Mouse (Mus musculus) embryonic facial prominence, embryonic 15.5 days (tissue): ENCODE measurements at regions not wholly inside any gene's neighbourhood (a gene's known extent, or its start where the extent isn't known, plus 50 kb on each side); places are given as distances from the start of the nearest gene placed in this dataset.
A peak's percentile ranks its signal among the peaks of the same experiment; 100 is the strongest.
"Not testable (repeated sequence)": the region's sequence is repeated elsewhere in the genome, so short reads cannot be mapped to it uniquely, and the experiment has no call there.

Source experiments
- ATAC-seq: fragments of 200-750 bp; cut with Nextera tagmentation; 2 replicates; pipeline ENCODE4 v1.8.0; 2017; ENCODE audit warnings: low read depth, moderate TSS enrichment; ENCODE audit not compliant: insufficient number of reproducible peaks, low FRiP score, low TSS enrichment
- H3K27ac ChIP-seq: fragments of 300-500 bp; sonication (generic); replicated peaks from 2 replicates; pipeline ENCODE4 v1.5.1; 2015; ENCODE audit warnings: mild to moderate bottlenecking, inconsistent platforms
- H3K27me3 ChIP-seq: fragments of 300-500 bp; sonication (generic); 2 replicates; pipeline ENCODE4 v1.6.1; 2015; ENCODE audit warnings: inconsistent platforms
- H3K36me3 ChIP-seq: fragments of 300-500 bp; sonication (generic); 2 replicates; pipeline ENCODE4 v1.6.1; 2015; ENCODE audit warnings: mild to moderate bottlenecking, inconsistent platforms
- H3K4me1 ChIP-seq: fragments of 300-500 bp; sonication (generic); 2 replicates; pipeline ENCODE4 v1.6.1; 2015; ENCODE audit warnings: inconsistent platforms
- H3K4me2 ChIP-seq: fragments of 300-500 bp; sonication (generic); replicated peaks from 2 replicates; pipeline ENCODE4 v1.6.1; 2015; ENCODE audit warnings: mild to moderate bottlenecking, inconsistent platforms
- H3K4me3 ChIP-seq: fragments of 300-500 bp; sonication (generic); replicated peaks from 2 replicates; pipeline ENCODE4 v1.5.1; 2015; ENCODE audit warnings: mild to moderate bottlenecking, inconsistent platforms
- H3K9ac ChIP-seq: fragments of 300-500 bp; sonication (generic); 2 replicates; pipeline ENCODE4 v1.6.1; 2015; ENCODE audit warnings: inconsistent platforms
- H3K9me3 ChIP-seq: fragments of 300-500 bp; sonication (generic); replicated peaks from 2 replicates; pipeline ENCODE4 v1.6.1; 2016; ENCODE audit warnings: inconsistent platforms
- WGBS: fragments of 180-500 bp; shearing (Covaris S2); methylation state at CpG from one replicate; pipeline ENCODE4 v1.1.7; 2015; 5-methylcytosine and 5-hydroxymethylcytosine counted together

GRCm38 (mm10) chr9:9477145-9477544 lies 238.2 kb upstream of the Arhgap42 start:
- Histone ChIP-seq H3K9me3 (no peaks in the 10 kb centered on the region), H3K9ac (no peak overlapping the region), H3K4me1 (no peaks in the 10 kb centered on the region), H3K27ac (no peak overlapping the region), H3K4me3 (no peak overlapping the region), H3K4me2 (no peak overlapping the region), H3K27me3 (no peaks in the 10 kb centered on the region), H3K36me3 (no peaks in the 10 kb centered on the region)
- ATAC-seq: no peak

- Histone ChIP-seq H3K9ac (no peak overlapping the region), H3K36me3 (no peaks in the 10 kb centered on the region), H3K9me3 (no peaks in the 10 kb centered on the region), H3K4me3 (no peak overlapping the region), H3K27ac (no peak overlapping the region), H3K4me1 (no peaks in the 10 kb centered on the region), H3K27me3 (no peaks in the 10 kb centered on the region), H3K4me2 (no peak overlapping the region)
- no peak for ATAC-seq
- 53% methylated on average over 8 of the region's 8 CpGs for WGBS
Measured at GRCm38 (mm10) chr9:9475009-9475744, 236.3 kb upstream of the Arhgap42 start.

- WGBS: 95% methylated on average over 1 of the region's 1 CpGs
- no peaks in the 10 kb centered on the region for H3K27me3 ChIP-seq
Measured at GRCm38 (mm10) chr9:9444213-9444612, 205.3 kb upstream of the Arhgap42 start.

GRCm38 (mm10) chr9:9420326-9420725 lies 181.4 kb upstream of the Arhgap42 start:
- 74% methylated on average over 2 of the region's 2 CpGs for WGBS
- H3K9me3 ChIP-seq: no peaks in the 10 kb centered on the region

More at GRCm38 (mm10) chr9:9444213-9444612, 205.3 kb upstream of the Arhgap42 start:
- no peaks in the 10 kb centered on the region for H3K9me3 ChIP-seq
- no peaks in the 10 kb centered on the region for H3K36me3 ChIP-seq
- ATAC-seq: no peak
- H3K4me3 ChIP-seq: no peak overlapping the region
- no peak overlapping the region for H3K9ac ChIP-seq
- no peak overlapping the region for H3K27ac ChIP-seq
- H3K4me1 ChIP-seq: no peaks in the 10 kb centered on the region
- no peak overlapping the region for H3K4me2 ChIP-seq

GRCm38 (mm10) chr9:9412460-9413181 lies 173.7 kb upstream of the Arhgap42 start:
- H3K27me3 ChIP-seq: no peaks in the 10 kb centered on the region
- H3K36me3 ChIP-seq: no peaks in the 10 kb centered on the region
- H3K27ac ChIP-seq: no peak overlapping the region
- H3K4me2 ChIP-seq: no peak overlapping the region
- no peaks in the 10 kb centered on the region for H3K4me1 ChIP-seq
- 63% methylated on average over 3 of the region's 3 CpGs for WGBS
- H3K9me3 ChIP-seq: no peaks in the 10 kb centered on the region
- ATAC-seq: no peak
- H3K4me3 ChIP-seq: no peak overlapping the region
- no peak overlapping the region for H3K9ac ChIP-seq

More at GRCm38 (mm10) chr9:9420326-9420725, 181.4 kb upstream of the Arhgap42 start:
- no peak for ATAC-seq
- H3K36me3 ChIP-seq: no peaks in the 10 kb centered on the region
- no peak overlapping the region for H3K4me2 ChIP-seq
- no peaks in the 10 kb centered on the region for H3K4me1 ChIP-seq
- no peaks in the 10 kb centered on the region for H3K27me3 ChIP-seq
- no peak overlapping the region for H3K4me3 ChIP-seq
- no peak overlapping the region for H3K27ac ChIP-seq
- no peak overlapping the region for H3K9ac ChIP-seq

- ATAC-seq: not testable (repeated sequence)
Measured at GRCm38 (mm10) chr9:9394190-9394589, 155.3 kb upstream of the Arhgap42 start.

GRCm38 (mm10) chr9:9376650-9377189 lies 137.8 kb upstream of the Arhgap42 start:
- H3K27ac ChIP-seq: no peak overlapping the region
- H3K36me3 ChIP-seq: no peaks in the 10 kb centered on the region
- no peak overlapping the region for H3K4me3 ChIP-seq
- no peak overlapping the region for H3K9ac ChIP-seq
- no peaks in the 10 kb centered on the region for H3K4me1 ChIP-seq
- 61% methylated on average over 2 of the region's 2 CpGs for WGBS
- no peak for ATAC-seq
- H3K4me2 ChIP-seq: no peak overlapping the region
- H3K27me3 ChIP-seq: no peaks in the 10 kb centered on the region
- no peaks in the 10 kb centered on the region for H3K9me3 ChIP-seq

More at GRCm38 (mm10) chr9:9394190-9394589, 155.3 kb upstream of the Arhgap42 start:
- not testable (repeated sequence) for H3K9ac ChIP-seq, H3K9me3 ChIP-seq, H3K4me2 ChIP-seq, H3K27ac ChIP-seq, H3K4me1 ChIP-seq, H3K4me3 ChIP-seq, H3K27me3 ChIP-seq, H3K36me3 ChIP-seq
- 84% methylated on average over 3 of the region's 4 CpGs for WGBS

- Histone ChIP-seq H3K9me3 (no peaks in the 10 kb centered on the region), H3K4me2 (no peak overlapping the region), H3K4me1 (no peaks in the 10 kb centered on the region), H3K4me3 (no peak overlapping the region), H3K27ac (no peak overlapping the region), H3K9ac (no peak overlapping the region), H3K36me3 (no peaks in the 10 kb centered on the region), H3K27me3 (no peaks in the 10 kb centered on the region)
- WGBS: 27% methylated on average over 3 of the region's 3 CpGs
- 0 out of 2 replicates have a peak, but pooled peaks have one; percentile 51 for ATAC-seq
Measured at GRCm38 (mm10) chr9:9375304-9375904, 136.5 kb upstream of the Arhgap42 start.

GRCm38 (mm10) chr9:9372594-9372993 lies 133.7 kb upstream of the Arhgap42 start:
- no peak overlapping the region for H3K4me3 ChIP-seq
- H3K27ac ChIP-seq: no peak overlapping the region
- H3K9me3 ChIP-seq: no peaks in the 10 kb centered on the region
- no peak for ATAC-seq
- H3K4me2 ChIP-seq: no peak overlapping the region
- no peaks in the 10 kb centered on the region for H3K4me1 ChIP-seq
- H3K27me3 ChIP-seq: no peaks in the 10 kb centered on the region
- no peaks in the 10 kb centered on the region for H3K36me3 ChIP-seq
- WGBS: 32% methylated on average over 1 of the region's 1 CpGs
- H3K9ac ChIP-seq: no peak overlapping the region

GRCm38 (mm10) chr9:9368731-9369130 lies 129.8 kb upstream of the Arhgap42 start:
- H3K9ac ChIP-seq: no peak overlapping the region
- H3K27me3 ChIP-seq: no peaks in the 10 kb centered on the region
- H3K4me2 ChIP-seq: no peak overlapping the region
- H3K4me3 ChIP-seq: no peak overlapping the region
- H3K27ac ChIP-seq: no peak overlapping the region
- H3K9me3 ChIP-seq: no peaks in the 10 kb centered on the region
- 95% methylated on average over 1 of the region's 1 CpGs for WGBS
- no peaks in the 10 kb centered on the region for H3K36me3 ChIP-seq
- H3K4me1 ChIP-seq: no peaks in the 10 kb centered on the region
- ATAC-seq: no peak

GRCm38 (mm10) chr9:9342456-9343185 lies 103.7 kb upstream of the Arhgap42 start:
- whole genome bisulfite sequencing: 57% methylated on average over 1 of the region's 1 CpGs
- no peak for ATAC-seq

More at GRCm38 (mm10) chr9:9342456-9343185, 103.7 kb upstream of the Arhgap42 start:
- Histone ChIP-seq H3K4me1 (no peaks in the 10 kb centered on the region), H3K4me2 (no peak overlapping the region), H3K9ac (no peak overlapping the region), H3K36me3 (no peaks in the 10 kb centered on the region), H3K27me3 (no peaks in the 10 kb centered on the region), H3K4me3 (no peak overlapping the region), H3K27ac (no peak overlapping the region), H3K9me3 (no peaks in the 10 kb centered on the region)
